Mouse (Mus musculus): Measurements from ENCODE around the gene Glcci1.

- TF ChIP-seq POLR2A (IDR thresholded peaks at IDR 0.05; ENCODE audit: insufficient read length, low read depth) (no peak), POLR2AphosphoS2 (IDR thresholded peaks at IDR 0.05; ENCODE audit: insufficient read length, low read depth) (no peak), USF1 (IDR thresholded peaks at IDR 0.05; ENCODE audit: low read depth) (no peak), TCF12 (IDR thresholded peaks at IDR 0.05; ENCODE audit: insufficient read depth, poor library complexity, severe bottlenecking) (no peak), TCF3 (IDR thresholded peaks at IDR 0.05; ENCODE audit: insufficient read length, low read depth) (no peak), E2F4 (IDR thresholded peaks at IDR 0.05; ENCODE audit: insufficient read depth) (no peak), CEBPB (IDR thresholded peaks at IDR 0.05; ENCODE audit: insufficient read depth, poor library complexity, severe bottlenecking) (no peak), MYOD1 (IDR thresholded peaks at IDR 0.05; ENCODE audit: control insufficient read depth in 1 of 3, insufficient read length in 2 of 3, low read depth in 2 of 3) (no peak), SRF (IDR thresholded peaks at IDR 0.05; ENCODE audit: control insufficient read depth, insufficient read length, low read depth) (no peak), MAX (IDR thresholded peaks at IDR 0.05; ENCODE audit: low read depth) (no peak), MYOG (IDR thresholded peaks at IDR 0.05; ENCODE audit: control insufficient read depth in 1 of 3, insufficient read depth in 1 of 3, insufficient read length in 2 of 3, low read depth in 2 of 3) (no peak)
These were observed 135.3 kb downstream of the Glcci1 start for GRCm38 (mm10) chr6:8644703-8645102.
